Mouse (Mus musculus) heart, embryonic 10.5 days (tissue): ENCODE measurements around the gene Vmn1r197. TPM values are rescaled to one million over a fixed set of nuclear protein-coding genes. Genes with fewer than 3 reads are reported as not detected.
"Not testable (repeated sequence)": the region's sequence is repeated elsewhere in the genome, so short reads cannot be mapped to it uniquely, and the experiment has no call there.

Source experiments
- DNase-seq: peaks from one replicate; pipeline ENCODE4 v3.0.0-alpha.2; 2017; ENCODE audit warnings: low spot score
- H3K27ac ChIP-seq: fragments of 300-500 bp; sonication (generic); 2 replicates; pipeline ENCODE4 v1.5.1; 2016; ENCODE audit warnings: mild to moderate bottlenecking
- H3K27me3 ChIP-seq: fragments of 300-500 bp; sonication (generic); 2 replicates; pipeline ENCODE4 v1.6.1; 2016; ENCODE audit warnings: mild to moderate bottlenecking; ENCODE audit not compliant: poor library complexity, insufficient read depth, severe bottlenecking
- H3K36me3 ChIP-seq: fragments of 300-500 bp; sonication (generic); 2 replicates; pipeline ENCODE4 v1.6.1; 2016; ENCODE audit warnings: mild to moderate bottlenecking, moderate library complexity
- H3K4me1 ChIP-seq: fragments of 300-500 bp; sonication (generic); 2 replicates; pipeline ENCODE4 v1.6.1; 2016; ENCODE audit warnings: mild to moderate bottlenecking
- H3K4me3 ChIP-seq: fragments of 300-500 bp; sonication (generic); 2 replicates; pipeline ENCODE4 v1.5.1; 2016; ENCODE audit warnings: mild to moderate bottlenecking, moderate library complexity
- H3K9me3 ChIP-seq: fragments of 300-500 bp; sonication (generic); 2 replicates; pipeline ENCODE4 v1.6.1; 2016; ENCODE audit warnings: mild to moderate bottlenecking, moderate library complexity
- WGBS: fragments of 180-500 bp; shearing (Covaris S2); methylation state at CpG from one replicate; pipeline ENCODE4 v1.1.7; 2016; 5-methylcytosine and 5-hydroxymethylcytosine counted together
- polyA plus RNA-seq: library from polyadenylated mRNA; unstranded; fragments of >200 nt; fragmentation: Nextera tagmentation; extraction: Ambion mirVana; gene quantifications from 2 replicates; pipeline ENCODE4 v1.2.1, GENCODE M21; 2016

The Vmn1r197 gene
- polyA plus RNA-seq, result not detected in 2 replicates

- no peak within 1 kb of the TSS for H3K27ac ChIP-seq
- H3K36me3 ChIP-seq, result no peaks in the 10 kb centered on the region
- no peak for DNase-seq
- no peaks in the 10 kb centered on the region for H3K27me3 ChIP-seq
- H3K4me3 ChIP-seq, result no peak within 1 kb of the TSS
- no peaks in the 10 kb centered on the region for H3K9me3 ChIP-seq
- no peaks in the 10 kb centered on the region for H3K4me1 ChIP-seq
Observed at GRCm38 (mm10) chr13:22324289-22324688, at the start of gene Vmn1r197. TSS of gene Vmn1r197 (plus strand) at chr13:22324589.

DNA sequence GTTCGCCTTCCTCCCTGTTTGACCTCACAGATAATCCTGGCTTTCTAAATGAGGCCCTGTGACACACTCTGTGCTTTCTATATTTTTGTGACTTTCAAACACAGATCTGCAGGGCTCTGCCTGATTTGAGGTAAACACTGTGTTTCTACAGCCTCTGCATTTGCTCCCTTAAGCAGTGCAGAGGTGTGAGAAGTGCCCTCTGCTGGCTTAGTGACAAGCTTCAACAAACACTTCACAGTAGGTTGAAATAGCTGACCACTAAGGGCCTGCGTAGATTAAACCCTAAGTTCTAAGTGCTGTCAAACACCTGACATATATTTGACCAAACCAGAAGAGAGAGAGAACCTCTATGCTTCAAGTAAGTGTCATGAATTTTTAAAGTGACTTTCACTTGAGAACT lies 39.8 kb upstream of the Vmn1r197 start:
- WGBS, result 72% methylated on average over 2 of the region's 2 CpGs
- Histone ChIP-seq H3K4me1 (0 out of 2 replicates have a peak, but pooled peaks cover 4% of the 10 kb centered on the region), H3K4me3 (no peak overlapping the region), H3K9me3 (no peaks in the 10 kb centered on the region), H3K27ac (no peak overlapping the region), H3K27me3 (no peaks in the 10 kb centered on the region), H3K36me3 (no peaks in the 10 kb centered on the region)
- DNase-seq, result peak; percentile 78

- H3K4me1 ChIP-seq, result no peaks in the 10 kb centered on the region
- H3K9me3 ChIP-seq, result no peaks in the 10 kb centered on the region
- H3K4me3 ChIP-seq, result no peak within 1 kb of the TSS
- H3K27me3 ChIP-seq, result no peaks in the 10 kb centered on the region
- no peak for DNase-seq
- H3K36me3 ChIP-seq, result no peaks in the 10 kb centered on the region
- H3K27ac ChIP-seq, result no peak within 1 kb of the TSS
- 72% methylated on average over 2 of the region's 2 CpGs for WGBS
Observed at GRCm38 (mm10) chr13:22289620-22290019, 34.8 kb upstream of the Vmn1r197 start, which contains the start of gene Vmn1r196. TSS of gene Vmn1r196 (plus strand) at chr13:22289920.

GRCm38 (mm10) chr13:22308075-22308474 lies 16.3 kb upstream of the Vmn1r197 start:
- not testable (repeated sequence) for DNase-seq, H3K36me3 ChIP-seq, H3K27ac ChIP-seq, H3K27me3 ChIP-seq, H3K9me3 ChIP-seq, H3K4me1 ChIP-seq, H3K4me3 ChIP-seq
- WGBS, result 85% methylated on average over 5 of the region's 5 CpGs

DNA sequence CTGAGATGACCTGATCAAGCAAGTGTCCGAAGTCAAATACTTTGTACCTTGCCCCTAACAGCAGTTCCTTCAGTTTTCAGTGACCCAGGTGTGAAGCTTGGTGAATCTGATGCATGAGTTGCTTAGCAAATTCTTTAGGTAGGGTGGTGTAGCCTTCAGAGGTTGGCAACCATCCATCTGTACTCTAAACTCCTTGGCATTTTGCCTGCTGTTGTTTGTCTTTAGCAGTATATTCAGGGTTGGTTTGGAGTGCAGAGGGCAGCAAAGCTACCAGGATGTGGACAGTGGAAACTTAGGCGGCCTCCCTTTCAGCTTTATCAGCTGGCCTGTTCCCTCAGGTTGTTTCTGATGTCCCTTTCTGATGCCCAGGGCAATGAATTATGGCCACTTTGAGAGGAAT lies 9.0 kb upstream of the Vmn1r197 start:
- no peaks in the 10 kb centered on the region for H3K9me3 ChIP-seq
- no peaks in the 10 kb centered on the region for H3K36me3 ChIP-seq
- WGBS, result 74% methylated on average over 2 of the region's 2 CpGs
- no peak overlapping the region for H3K4me3 ChIP-seq
- no peaks in the 10 kb centered on the region for H3K4me1 ChIP-seq
- no peak for DNase-seq
- no peaks in the 10 kb centered on the region for H3K27me3 ChIP-seq
- no peak overlapping the region for H3K27ac ChIP-seq

DNA sequence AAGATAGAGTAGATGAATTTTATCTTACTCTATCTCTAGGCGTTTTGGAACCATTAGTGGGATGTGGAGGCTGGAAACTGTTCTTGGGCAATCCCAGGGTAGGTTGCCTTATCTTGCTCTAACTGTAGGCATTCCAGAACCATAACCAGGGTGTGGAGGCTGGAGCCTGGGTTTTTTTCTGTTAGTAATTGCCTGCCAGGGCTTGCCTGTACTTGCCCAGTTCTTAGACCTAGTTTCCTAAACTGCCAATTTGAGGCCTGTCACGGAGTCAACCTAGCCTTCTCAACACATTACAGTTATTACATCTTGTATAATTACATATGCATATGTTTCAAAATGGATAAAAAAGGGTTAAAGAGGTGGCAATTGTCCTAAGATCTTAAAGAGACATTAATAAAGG lies 7.0 kb upstream of the Vmn1r197 start:
- Histone ChIP-seq H3K36me3 (no peaks in the 10 kb centered on the region), H3K27ac (no peak overlapping the region), H3K9me3 (no peaks in the 10 kb centered on the region), H3K27me3 (no peaks in the 10 kb centered on the region), H3K4me3 (no peak overlapping the region), H3K4me1 (no peaks in the 10 kb centered on the region)
- WGBS, result 81% methylated on average over 2 of the region's 2 CpGs
- DNase-seq, result no peak

DNA sequence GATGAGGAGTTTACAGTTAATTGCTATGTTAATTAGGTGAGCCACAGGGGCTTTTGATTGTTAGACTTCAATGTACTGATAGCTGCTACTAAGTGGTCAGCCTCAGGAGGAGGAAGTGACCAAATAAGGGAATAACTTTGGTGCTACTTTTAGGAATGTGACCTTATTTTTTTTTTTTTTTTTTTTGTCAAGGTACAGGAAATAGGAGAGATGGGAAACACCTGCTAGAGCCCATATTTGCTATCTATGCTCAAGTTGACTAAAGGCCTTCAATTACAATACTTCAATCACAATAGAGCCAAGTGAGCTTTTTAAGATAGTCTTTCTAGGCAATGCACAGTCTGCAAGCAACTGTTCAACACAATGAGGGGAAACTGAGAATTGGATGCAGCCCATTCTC lies 4.3 kb upstream of the Vmn1r197 start:
- H3K9me3 ChIP-seq, result no peaks in the 10 kb centered on the region
- H3K4me3 ChIP-seq, result no peak overlapping the region
- H3K36me3 ChIP-seq, result no peaks in the 10 kb centered on the region
- no peaks in the 10 kb centered on the region for H3K4me1 ChIP-seq
- H3K27ac ChIP-seq, result no peak overlapping the region
- DNase-seq, result no peak
- H3K27me3 ChIP-seq, result no peaks in the 10 kb centered on the region

DNA sequence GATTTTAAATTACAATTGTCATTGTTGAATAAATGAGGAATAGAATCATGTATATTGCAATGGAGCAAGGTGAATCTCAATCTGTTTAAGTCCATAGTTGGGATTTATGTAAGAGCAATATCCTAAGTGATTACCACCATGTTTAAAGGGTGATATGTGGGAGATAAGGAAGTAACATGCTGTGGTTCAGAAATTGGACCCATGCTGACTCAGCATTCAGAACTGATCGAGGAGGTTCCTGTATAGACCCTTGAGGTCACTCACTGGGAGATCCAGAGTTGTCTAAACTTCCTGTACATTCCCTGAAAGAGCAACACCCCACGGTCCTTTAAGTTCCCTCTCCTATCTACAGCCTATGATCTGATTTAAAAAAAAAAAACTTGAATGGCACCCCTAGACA lies 8.9 kb downstream of the Vmn1r197 start:
- H3K9me3 ChIP-seq, result no peaks in the 10 kb centered on the region
- no peaks in the 10 kb centered on the region for H3K36me3 ChIP-seq
- no peak for DNase-seq
- H3K4me1 ChIP-seq, result no peaks in the 10 kb centered on the region
- WGBS, result 64% methylated on average over 2 of the region's 2 CpGs
- no peak overlapping the region for H3K4me3 ChIP-seq
- no peak overlapping the region for H3K27ac ChIP-seq
- H3K27me3 ChIP-seq, result no peaks in the 10 kb centered on the region

- Histone ChIP-seq H3K4me3 (no peak overlapping the region), H3K27me3 (no peaks in the 10 kb centered on the region), H3K27ac (no peak overlapping the region), H3K4me1 (no peaks in the 10 kb centered on the region), H3K9me3 (no peaks in the 10 kb centered on the region), H3K36me3 (no peaks in the 10 kb centered on the region)
- DNase-seq, result no peak
- 77% methylated on average over 1 of the region's 1 CpGs for WGBS
Observed at GRCm38 (mm10) chr13:22335565-22335964, 11.2 kb downstream of the Vmn1r197 start.

- H3K27me3 ChIP-seq, result no peaks in the 10 kb centered on the region
- H3K4me3 ChIP-seq, result no peak within 1 kb of the TSS
- H3K27ac ChIP-seq, result no peak within 1 kb of the TSS
- H3K4me1 ChIP-seq, result no peaks in the 10 kb centered on the region
- WGBS, result 17% methylated on average over 1 of the region's 1 CpGs
- H3K36me3 ChIP-seq, result no peaks in the 10 kb centered on the region
- H3K9me3 ChIP-seq, result no peaks in the 10 kb centered on the region
- DNase-seq, result no peak
Observed at GRCm38 (mm10) chr13:22350064-22350463, 25.7 kb downstream of the Vmn1r197 start, which contains the start of gene Vmn1r198. TSS of gene Vmn1r198 (plus strand) at chr13:22350364.

DNA sequence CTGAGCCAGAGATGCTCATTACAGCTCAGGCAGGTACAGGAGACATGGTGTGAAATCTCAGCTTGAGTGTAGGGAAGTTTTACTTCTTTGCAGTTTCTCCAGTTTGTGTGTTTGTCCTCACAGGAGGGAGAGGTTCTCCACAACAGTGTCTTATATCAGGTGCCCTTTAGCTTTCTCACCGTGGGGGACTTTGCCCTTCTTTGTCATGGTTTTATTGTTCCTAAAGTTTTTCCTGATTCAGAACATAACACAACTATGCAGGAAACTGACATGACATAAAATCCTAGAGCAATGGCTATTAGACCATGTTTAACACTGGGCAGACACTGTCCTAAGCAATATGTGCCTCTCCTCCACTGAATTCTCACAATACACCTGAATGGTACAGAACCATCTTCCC lies 26.4 kb downstream of the Vmn1r197 start:
- no peaks in the 10 kb centered on the region for H3K9me3 ChIP-seq
- H3K4me1 ChIP-seq, result no peaks in the 10 kb centered on the region
- no peak for DNase-seq
- H3K27me3 ChIP-seq, result no peaks in the 10 kb centered on the region
- H3K4me3 ChIP-seq, result no peak overlapping the region
- H3K36me3 ChIP-seq, result no peaks in the 10 kb centered on the region
- WGBS, result 83% methylated on average over 1 of the region's 1 CpGs
- H3K27ac ChIP-seq, result no peak overlapping the region

DNA sequence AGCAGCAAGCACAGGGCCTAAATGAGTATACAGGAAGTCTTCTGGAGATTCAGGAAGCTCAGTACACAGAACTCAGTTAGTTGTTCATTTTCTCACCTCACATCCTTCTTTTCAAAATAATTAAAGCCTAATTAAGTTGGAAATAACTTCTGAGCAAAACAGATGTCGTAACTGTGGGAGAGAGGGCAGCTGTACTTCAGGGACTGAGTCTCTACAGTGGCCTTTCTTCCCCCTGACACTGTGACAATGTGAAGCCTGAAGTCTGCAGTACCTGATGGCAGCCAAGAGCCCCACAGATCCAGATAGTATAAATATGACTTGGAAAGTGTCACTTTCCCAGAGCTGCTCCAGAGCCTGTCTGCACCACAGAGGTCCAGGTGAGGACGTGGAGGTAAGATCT lies 55.1 kb downstream of the Vmn1r197 start, which contains the start of gene Vmn1r199:
Gene Vmn1r199 (plus strand): TSS at position 301 of the 400 bp plus-strand sequence.
- WGBS, result 77% methylated on average over 2 of the region's 2 CpGs
- no peak within 1 kb of the TSS for H3K27ac ChIP-seq
- no peaks in the 10 kb centered on the region for H3K27me3 ChIP-seq
- H3K9me3 ChIP-seq, result no peaks in the 10 kb centered on the region
- H3K4me1 ChIP-seq, result no peaks in the 10 kb centered on the region
- H3K4me3 ChIP-seq, result no peak within 1 kb of the TSS
- no peaks in the 10 kb centered on the region for H3K36me3 ChIP-seq
- DNase-seq, result no peak

DNA sequence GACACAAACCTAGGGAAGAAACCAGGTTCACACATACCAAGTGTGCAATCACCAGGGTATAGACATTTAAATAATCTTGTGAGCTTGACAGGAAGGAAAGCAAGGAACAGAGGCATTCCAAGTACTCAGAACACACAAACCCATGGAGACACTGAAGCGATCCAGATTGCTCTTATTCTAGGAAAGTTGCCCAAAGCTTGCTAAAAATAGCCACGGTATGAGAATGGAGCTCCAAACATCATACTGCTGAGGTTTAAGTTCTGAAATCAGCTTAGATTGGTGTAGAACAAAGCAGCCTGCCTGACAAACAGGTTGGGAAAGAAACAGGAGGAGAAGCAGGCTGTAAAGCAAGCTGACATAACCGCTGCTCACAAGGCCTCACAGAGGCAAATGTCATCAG lies 56.7 kb downstream of the Vmn1r197 start:
- H3K4me3 ChIP-seq, DNase-seq: not testable (repeated sequence)

More for the DNA sequence above, 56.7 kb downstream of the Vmn1r197 start:
- H3K27ac ChIP-seq, H3K9me3 ChIP-seq, H3K36me3 ChIP-seq, H3K27me3 ChIP-seq, H3K4me1 ChIP-seq: not testable (repeated sequence)
- 61% methylated on average over 3 of the region's 3 CpGs for WGBS
